18 mouse cellular contexts compared by ENCODE assay signal in genomic region chr5:111929180-111929990, GRCm38 (mm10).
DNase-seq lines count a peak whose midpoint lies in the region; ATAC-seq and TF ChIP-seq lines count a peak whose summit lies in the region.
"Had no signal": no experiment of that assay in that cellular context is flagged by ENCODE, and none has a peak within 500 bp of the region (broad histone marks: within the 10 kb centered on the region; RNA-seq: fewer than 3 reads in every experiment).

No protein-coding gene starts in this region.

- no peaks in the 10 kb centered on the region for H3K4me1 ChIP-seq in kidney, postnatal 0 days (replicated peaks; ENCODE audit: insufficient read depth, low read length)
- peaks cover 9% of the 10 kb centered on the region for H3K4me1 ChIP-seq in limb, embryonic 10.5 days
- H3K4me1 ChIP-seq in heart, embryonic 11.5 days (ENCODE audit: control insufficient read depth, insufficient read depth, low read length), result peaks cover 11% of the 10 kb centered on the region; the same call in 1 of the 2 replicates
- H3K4me1 ChIP-seq: lung, embryonic 15.5 days had no signal

- H3K36me3 ChIP-seq in kidney, postnatal 0 days (ENCODE audit: insufficient read depth, low read length), result no peaks in the 10 kb centered on the region
- no peaks in the 10 kb centered on the region for H3K36me3 ChIP-seq in limb, embryonic 10.5 days
- H3K36me3 ChIP-seq in heart, embryonic 11.5 days (ENCODE audit: control insufficient read depth, insufficient read depth, low read length), result no peaks in the 10 kb centered on the region
- H3K36me3 ChIP-seq: heart, embryonic 12.5 days; lung, embryonic 15.5 days had no signal

- no peak for ATAC-seq in kidney, postnatal 0 days (replicated peaks; ENCODE audit: low FRiP score, low read depth)
- ATAC-seq in heart, embryonic 11.5 days (replicated peaks; ENCODE audit: insufficient number of reproducible peaks, low FRiP score, low TSS enrichment), result no peak

- 28% methylated on average over 15 of the region's 15 CpGs for WGBS in kidney, postnatal 0 days
- 67% methylated on average over 15 of the region's 15 CpGs for WGBS in limb, embryonic 10.5 days
- 48% methylated on average over 15 of the region's 15 CpGs for WGBS in heart, embryonic 11.5 days (ENCODE audit: insufficient replicate concordance)

- peak; percentile 55 for DNase-seq in embryo, embryonic 10 days (ENCODE audit: low spot score)
- DNase-seq in embryo, embryonic 9.5 days (ENCODE audit: extremely low spot score), result no peak
- peak; percentile 18 for DNase-seq in kidney, postnatal 0 days (ENCODE audit: low spot score)
- no peak for DNase-seq in kidney, adult 9 months
- peak; percentile 43 for DNase-seq in ZHBTc4 (ENCODE audit: low read depth, low spot score)
- no peak for DNase-seq in limb, embryonic 10.5 days (ENCODE audit: low spot score)
- DNase-seq in gastrocnemius, adult 2 months, result no peak
- DNase-seq: cerebellum, adult 18-20 months; gastrocnemius, postnatal 25 days; heart, postnatal 4 days; kidney, postnatal 10 days; right cerebral cortex, postnatal 25 days; thymus, postnatal 36 days had no signal

- no peaks in the 10 kb centered on the region for H3K9me3 ChIP-seq in kidney, postnatal 0 days (replicated peaks; ENCODE audit: low read length)
- no peaks in the 10 kb centered on the region for H3K9me3 ChIP-seq in limb, embryonic 10.5 days (replicated peaks)
- 0 out of 2 replicates have a peak, but pooled peaks cover 3% of the 10 kb centered on the region for H3K9me3 ChIP-seq in heart, embryonic 11.5 days (replicated peaks; ENCODE audit: control insufficient read depth, low read length)
- H3K9me3 ChIP-seq: lung, embryonic 15.5 days had no signal

- intact Hi-C loops in gastrocnemius, adult 2 months (cut with DNase I), result no loop called here

- no peak overlapping the region for H3K4me2 ChIP-seq in kidney, postnatal 0 days (ENCODE audit: low read length)
- H3K4me2 ChIP-seq in heart, embryonic 11.5 days, result no peak overlapping the region
- H3K4me2 ChIP-seq: heart, embryonic 12.5 days; liver, embryonic 11.5 days; lung, embryonic 15.5 days had no signal

- no peak for TF ChIP-seq CTCF in kidney, postnatal 0 days (IDR thresholded peaks at IDR 0.05; ENCODE audit: low read depth)
- no peak for TF ChIP-seq CTCF in gastrocnemius, adult 2 months (IDR thresholded peaks at IDR 0.05)

- no peaks in the 10 kb centered on the region for H3K27me3 ChIP-seq in kidney, postnatal 0 days (ENCODE audit: insufficient read depth, low read length)
- peaks cover 33% of the 10 kb centered on the region; the same call in 1 of the 2 replicates for H3K27me3 ChIP-seq in limb, embryonic 10.5 days (ENCODE audit: low read depth, poor library complexity, severe bottlenecking)
- peaks cover 75% of the 10 kb centered on the region for H3K27me3 ChIP-seq in heart, embryonic 11.5 days (ENCODE audit: control insufficient read depth, insufficient read depth, low read length)
- H3K27me3 ChIP-seq: lung, embryonic 15.5 days had no signal

- no peak overlapping the region for H3K4me3 ChIP-seq in kidney, postnatal 0 days (replicated peaks; ENCODE audit: low read depth, low read length)
- no peak overlapping the region for H3K4me3 ChIP-seq in limb, embryonic 10.5 days
- no peak overlapping the region for H3K4me3 ChIP-seq in heart, embryonic 11.5 days (ENCODE audit: low read depth, low read length)
- no peak overlapping the region for H3K4me3 ChIP-seq in gastrocnemius, adult 2 months
- H3K4me3 ChIP-seq: erythroblast, embryonic 14.5 days; heart, embryonic 12.5 days; lung, embryonic 15.5 days had no signal

- no peak overlapping the region for H3K27ac ChIP-seq in kidney, postnatal 0 days
- peak overlapping the region; percentile 56; the same call in 1 of the 2 replicates for H3K27ac ChIP-seq in limb, embryonic 10.5 days
- H3K27ac ChIP-seq in heart, embryonic 11.5 days (ENCODE audit: low read depth, low read length), result no peak overlapping the region
- no peak overlapping the region for H3K27ac ChIP-seq in gastrocnemius, adult 2 months
- H3K27ac ChIP-seq: lung, embryonic 15.5 days had no signal

- no peak overlapping the region for H3K9ac ChIP-seq in kidney, postnatal 0 days (ENCODE audit: low read depth, low read length)
- H3K9ac ChIP-seq in heart, embryonic 11.5 days (ENCODE audit: low read depth, low read length), result no peak overlapping the region; the same call in 1 of the 2 replicates
- H3K9ac ChIP-seq: heart, embryonic 12.5 days; lung, embryonic 15.5 days had no signal

Comparison
In these comparisons a context has a peak if more than half of its experiments do, and no peak if none do; other contexts are left out.
1. DNase-seq: peak in embryo, embryonic 10 days (single experiment), kidney, postnatal 0 days (single experiment) and ZHBTc4 (single experiment); none in embryo, embryonic 9.5 days (single experiment), kidney, adult 9 months (single experiment), limb, embryonic 10.5 days (single experiment) and gastrocnemius, adult 2 months (single experiment).